Comparison of ENCODE assay signal across 32 mouse cellular contexts in genomic region chr4:120675640-120676039, GRCm38 (mm10). TPM values are rescaled to one million over a fixed set of nuclear protein-coding genes. Genes with fewer than 3 reads are reported as not detected.
DNase-seq lines count a peak whose midpoint lies in the region; ATAC-seq and TF ChIP-seq lines count a peak whose summit lies in the region.
"Had no signal": no experiment of that assay in that cellular context is flagged by ENCODE, and none has a peak within 500 bp of the region (broad histone marks: within the 10 kb centered on the region; RNA-seq: fewer than 3 reads in every experiment).

No protein-coding gene starts in this region.

- H3K4me3 ChIP-seq in heart, embryonic 10.5 days = no peak overlapping the region
- no peak overlapping the region for H3K4me3 ChIP-seq in heart, embryonic 11.5 days (ENCODE audit: low read depth, low read length)
- no peak overlapping the region for H3K4me3 ChIP-seq in liver, embryonic 14.5 days (ENCODE audit: insufficient read depth in 1 of 2, low read depth in 2 of 2, low read length in 2 of 2)
- H3K4me3 ChIP-seq in forebrain, embryonic 15.5 days = no peak overlapping the region
- H3K4me3 ChIP-seq: embryonic facial prominence, embryonic 10.5 days; embryonic facial prominence, embryonic 15.5 days; forebrain, embryonic 13.5 days; heart, embryonic 13.5 days; neural tube, embryonic 12.5 days had no signal

- DNase-seq in heart, embryonic 10.5 days (ENCODE audit: low spot score) = no peak
- no peak for DNase-seq in liver, embryonic 14.5 days (ENCODE audit: low read depth in 3 of 3, low spot score in 3 of 3)
- DNase-seq in right cerebral cortex, postnatal 25 days = no peak
- DNase-seq in thymus, adult 18-20 months = no peak
- DNase-seq: adrenal gland, postnatal 14 days; cerebellum, adult 18-20 months; cerebellum, postnatal 14 days; gastrocnemius, postnatal 14 days; heart, adult 11 months; heart, postnatal 10 days; kidney, adult 8-10 months; kidney, postnatal 4 days; layer of hippocampus, adult 9-11 months; lung, postnatal 36 days; right cerebral cortex, adult 18-20 months; right cerebral cortex, postnatal 4 days; thymus, postnatal 25 days had no signal

- WGBS in heart, embryonic 10.5 days = 67% methylated on average over 2 of the region's 2 CpGs
- 56% methylated on average over 2 of the region's 2 CpGs for WGBS in heart, embryonic 11.5 days (ENCODE audit: insufficient replicate concordance)
- 13% methylated on average over 2 of the region's 2 CpGs for WGBS in liver, embryonic 14.5 days (ENCODE audit: insufficient replicate concordance)
- WGBS in forebrain, embryonic 15.5 days = 81% methylated on average over 2 of the region's 2 CpGs

- no peak overlapping the region for H3K9ac ChIP-seq in heart, embryonic 11.5 days (ENCODE audit: low read depth, low read length)
- peak overlapping the region; percentile 34 for H3K9ac ChIP-seq in liver, embryonic 14.5 days (replicated peaks)
- no peak overlapping the region for H3K9ac ChIP-seq in forebrain, embryonic 15.5 days (replicated peaks)
- H3K9ac ChIP-seq: embryonic facial prominence, embryonic 15.5 days; forebrain, embryonic 13.5 days; heart, embryonic 13.5 days; neural tube, embryonic 12.5 days had no signal

- peak overlapping the region; percentile 53; the same call in 1 of the 2 replicates for H3K27ac ChIP-seq in heart, embryonic 10.5 days
- H3K27ac ChIP-seq in heart, embryonic 11.5 days (ENCODE audit: low read depth, low read length) = no peak overlapping the region
- H3K27ac ChIP-seq in liver, embryonic 14.5 days = peak overlapping the region; percentile 98
- H3K27ac ChIP-seq in forebrain, embryonic 15.5 days (replicated peaks) = no peak overlapping the region
- H3K27ac ChIP-seq: embryonic facial prominence, embryonic 10.5 days; embryonic facial prominence, embryonic 15.5 days; forebrain, embryonic 13.5 days; heart, embryonic 13.5 days; hindbrain, postnatal 0 days; kidney, postnatal 0 days; neural tube, embryonic 12.5 days had no signal

- H3K4me2 ChIP-seq in heart, embryonic 11.5 days = no peak overlapping the region
- peak overlapping the region; percentile 65 for H3K4me2 ChIP-seq in liver, embryonic 14.5 days (ENCODE audit: low read depth)
- no peak overlapping the region for H3K4me2 ChIP-seq in forebrain, embryonic 15.5 days (replicated peaks)
- H3K4me2 ChIP-seq: embryonic facial prominence, embryonic 15.5 days; forebrain, embryonic 13.5 days; heart, embryonic 13.5 days; neural tube, embryonic 12.5 days had no signal

- H3K4me1 ChIP-seq in heart, embryonic 10.5 days = 0 out of 2 replicates have a peak, but pooled peaks cover 7% of the 10 kb centered on the region
- peaks cover 3% of the 10 kb centered on the region for H3K4me1 ChIP-seq in heart, embryonic 11.5 days (ENCODE audit: control insufficient read depth, insufficient read depth, low read length)
- H3K4me1 ChIP-seq in liver, embryonic 14.5 days (replicated peaks; ENCODE audit: control insufficient read depth in 2 of 2, insufficient read depth in 2 of 2, low read length in 1 of 2) = peaks cover 44 to 72% of the 10 kb centered on the region in 2 experiments
- no peaks in the 10 kb centered on the region for H3K4me1 ChIP-seq in forebrain, embryonic 15.5 days
- H3K4me1 ChIP-seq: embryonic facial prominence, embryonic 10.5 days; embryonic facial prominence, embryonic 15.5 days; forebrain, embryonic 13.5 days; neural tube, embryonic 12.5 days had no signal

- no peak for ATAC-seq in heart, embryonic 11.5 days (replicated peaks; ENCODE audit: insufficient number of reproducible peaks, low FRiP score, low TSS enrichment)
- ATAC-seq in erythroid progenitor cell, adult 5-6 weeks (replicated peaks; ENCODE audit: low FRiP score, poor library complexity, severe bottlenecking) = peak; percentile 37; the same call in 1 of the 2 replicates
- ATAC-seq in liver, embryonic 14.5 days (ENCODE audit: insufficient read depth) = peak; percentile 60
- ATAC-seq in megakaryocyte-erythroid progenitor cell, adult 5-6 weeks (replicated peaks; ENCODE audit: low FRiP score, low TSS enrichment, poor library complexity, severe bottlenecking) = peak; percentile 43; the same call in 1 of the 2 replicates
- no peak for ATAC-seq in forebrain, embryonic 15.5 days (replicated peaks)
- ATAC-seq: forebrain, embryonic 13.5 days; hindbrain, postnatal 0 days; intestine, embryonic 16.5 days; midbrain, embryonic 16.5 days had no signal

- peaks cover 16% of the 10 kb centered on the region; the same call in 1 of the 2 replicates for H3K27me3 ChIP-seq in heart, embryonic 10.5 days (ENCODE audit: insufficient read depth, poor library complexity, severe bottlenecking)
- no peaks in the 10 kb centered on the region for H3K27me3 ChIP-seq in heart, embryonic 11.5 days (ENCODE audit: control insufficient read depth, insufficient read depth, low read length)
- H3K27me3 ChIP-seq in liver, embryonic 14.5 days (ENCODE audit: control insufficient read depth, insufficient read depth, low read length) = no peaks in the 10 kb centered on the region
- H3K27me3 ChIP-seq in forebrain, embryonic 15.5 days = peaks cover 3% of the 10 kb centered on the region; the same call in 1 of the 2 replicates
- H3K27me3 ChIP-seq: CH12.LX; embryonic facial prominence, embryonic 15.5 days; forebrain, embryonic 13.5 days had no signal

- peak; percentile 39; the same call in 1 of the 2 replicates for TF ChIP-seq EP300 in liver, embryonic 14.5 days (IDR thresholded peaks at IDR 0.05; ENCODE audit: low read depth)

- H3K36me3 ChIP-seq in heart, embryonic 10.5 days = no peaks in the 10 kb centered on the region
- H3K36me3 ChIP-seq in heart, embryonic 11.5 days (ENCODE audit: control insufficient read depth, insufficient read depth, low read length) = no peaks in the 10 kb centered on the region
- H3K36me3 ChIP-seq in liver, embryonic 14.5 days (replicated peaks; ENCODE audit: control insufficient read depth, insufficient read depth, low read depth) = no peaks in the 10 kb centered on the region
- H3K36me3 ChIP-seq in forebrain, embryonic 15.5 days = no peaks in the 10 kb centered on the region
- H3K36me3 ChIP-seq: embryonic facial prominence, embryonic 10.5 days; embryonic facial prominence, embryonic 15.5 days; heart, embryonic 13.5 days; neural tube, embryonic 12.5 days had no signal

- no peaks in the 10 kb centered on the region for H3K9me3 ChIP-seq in heart, embryonic 10.5 days
- no peaks in the 10 kb centered on the region for H3K9me3 ChIP-seq in heart, embryonic 11.5 days (replicated peaks; ENCODE audit: control insufficient read depth, low read length)
- H3K9me3 ChIP-seq in liver, embryonic 14.5 days (ENCODE audit: control insufficient read depth, low read length) = no peaks in the 10 kb centered on the region
- H3K9me3 ChIP-seq in forebrain, embryonic 15.5 days = no peaks in the 10 kb centered on the region
- H3K9me3 ChIP-seq: embryonic facial prominence, embryonic 10.5 days; embryonic facial prominence, embryonic 15.5 days; forebrain, embryonic 13.5 days; heart, embryonic 13.5 days; neural tube, embryonic 12.5 days had no signal

- TF ChIP-seq CTCF in liver, embryonic 14.5 days (IDR thresholded peaks at IDR 0.05; ENCODE audit: low read depth) = no peak

RNA-seq across cellular contexts. Expression of gene Cited4, which starts 9.3 kb away (rescaled TPM):
- polyA plus RNA-seq in heart, embryonic 10.5 days (2016; fragmentation: Nextera tagmentation; extraction: Ambion mirVana) = 47.3 and 47.5 TPM in 2 replicates
- 37.5 and 44.9 TPM in 2 replicates for polyA plus RNA-seq in heart, embryonic 11.5 days (2014; fragmentation: Nextera tagmentation; extraction: Ambion mirVana)
- 10.9 and 13.3 TPM in 2 replicates for total RNA-seq in erythroid progenitor cell, adult 5-6 weeks (2015; ENCODE audit: low replicate concordance)
- total RNA-seq in erythroid progenitor cell, adult 5-6 weeks (2017; ENCODE audit: low replicate concordance) = 5.6 TPM in 2 replicates
- polyA plus RNA-seq in liver, embryonic 14.5 days (2012; rRNA removed) = 79.1 and 109 TPM in 2 replicates
- 76.6 and 95.2 TPM in 2 replicates for polyA plus RNA-seq in liver, embryonic 14.5 days (2014; fragmentation: Nextera tagmentation; extraction: Ambion mirVana)
- 36.4 and 47.4 TPM in 2 replicates for total RNA-seq in megakaryocyte-erythroid progenitor cell, adult 5-6 weeks (2014; fragmentation: Nextera tagmentation)
- 7.4 and 30.9 TPM in 2 replicates for total RNA-seq in megakaryocyte-erythroid progenitor cell, adult 5-6 weeks (2017)
- polyA plus RNA-seq in forebrain, embryonic 15.5 days (2015; fragmentation: Nextera tagmentation; extraction: Ambion mirVana) = 0.41 and 0.64 TPM in 2 replicates
- polyA plus RNA-seq: C2C12 had no signal

Comparison
In these comparisons a context has a peak if more than half of its experiments do, and no peak if none do; other contexts are left out.
1. H3K27ac ChIP-seq: peak in heart, embryonic 10.5 days (single experiment) and liver, embryonic 14.5 days (single experiment); none in heart, embryonic 11.5 days (single experiment) and forebrain, embryonic 15.5 days (single experiment).
2. ATAC-seq: peak in erythroid progenitor cell, adult 5-6 weeks (single experiment), liver, embryonic 14.5 days (single experiment) and megakaryocyte-erythroid progenitor cell, adult 5-6 weeks (single experiment); none in heart, embryonic 11.5 days (single experiment) and forebrain, embryonic 15.5 days (single experiment).
3. RNA of gene Cited4, which starts 9.3 kb away (polyA plus RNA-seq): 76.6 to 109 TPM in liver, embryonic 14.5 days, 47.3 to 47.5 TPM in heart, embryonic 10.5 days and 37.5 to 44.9 TPM in heart, embryonic 11.5 days; 0.41 to 0.64 TPM in forebrain, embryonic 15.5 days; every median in the first group is over 10 times any median in the second.